Mouse (Mus musculus): Measurements from ENCODE around the gene Agap1. TPM values are rescaled to one million over a fixed set of nuclear protein-coding genes. Genes with fewer than 3 reads are reported as not detected.

Agap1 gene
- total RNA-seq, 2 experiments from 2014 or later, result 83.4 to 86.1 TPM

- no peak for DNase-seq (ENCODE audit: low spot score in 2 of 2)
Measured at GRCm38 (mm10) chr1:89574941-89575890, 120.6 kb downstream of the Agap1 start.

GRCm38 (mm10) chr1:89576174-89576890, 121.7 kb downstream of the Agap1 start:
- DNase-seq (ENCODE audit: low spot score in 2 of 2), result no peak

GRCm38 (mm10) chr1:89576985-89577384, 122.4 kb downstream of the Agap1 start:
- peak in 1 of 2 experiments; percentile 39 for DNase-seq (ENCODE audit: low spot score in 2 of 2)

GRCm38 (mm10) chr1:89580031-89580998, 125.7 kb downstream of the Agap1 start:
- DNase-seq (ENCODE audit: low spot score in 2 of 2), result peak; percentile 78 to 85

- peak; percentile 57 to 76 for DNase-seq (ENCODE audit: low spot score in 2 of 2)
Measured at GRCm38 (mm10) chr1:89580999-89581765, 126.6 kb downstream of the Agap1 start.

- DNase-seq (ENCODE audit: low spot score in 2 of 2), result no peak
Measured at GRCm38 (mm10) chr1:89581766-89582125, 127.1 kb downstream of the Agap1 start.

- no peak for DNase-seq (ENCODE audit: low spot score in 2 of 2)
Measured at GRCm38 (mm10) chr1:89583369-89583768, 128.8 kb downstream of the Agap1 start.

- no peak for DNase-seq (ENCODE audit: low spot score in 2 of 2)
Measured at GRCm38 (mm10) chr1:89586991-89587683, 132.5 kb downstream of the Agap1 start.

GRCm38 (mm10) chr1:89588154-89588553, 133.5 kb downstream of the Agap1 start:
- no peak for DNase-seq (ENCODE audit: low spot score in 2 of 2)

GRCm38 (mm10) chr1:89590994-89591393, 136.4 kb downstream of the Agap1 start:
- DNase-seq (ENCODE audit: low spot score in 2 of 2), result no peak

- DNase-seq (ENCODE audit: low spot score in 2 of 2), result no peak
Measured at GRCm38 (mm10) chr1:89593219-89593618, 138.6 kb downstream of the Agap1 start.

- no peak for DNase-seq (ENCODE audit: low spot score in 2 of 2)
Measured at GRCm38 (mm10) chr1:89594999-89595398, 140.4 kb downstream of the Agap1 start.

GRCm38 (mm10) chr1:89595421-89595820, 140.8 kb downstream of the Agap1 start:
- no peak for DNase-seq (ENCODE audit: low spot score in 2 of 2)

GRCm38 (mm10) chr1:89596223-89596622, 141.6 kb downstream of the Agap1 start:
- DNase-seq (ENCODE audit: low spot score in 2 of 2), result no peak

GRCm38 (mm10) chr1:89598906-89599305, 144.3 kb downstream of the Agap1 start:
- no peak for DNase-seq (ENCODE audit: low spot score in 2 of 2)

- no peak for DNase-seq (ENCODE audit: low spot score in 2 of 2)
Measured at GRCm38 (mm10) chr1:89599983-89600741, 145.6 kb downstream of the Agap1 start.

- no peak for DNase-seq (ENCODE audit: low spot score in 2 of 2)
Measured at GRCm38 (mm10) chr1:89601349-89601748, 146.7 kb downstream of the Agap1 start.

GRCm38 (mm10) chr1:89602879-89603278, 148.3 kb downstream of the Agap1 start:
- no peak for DNase-seq (ENCODE audit: low spot score in 2 of 2)

GRCm38 (mm10) chr1:89606612-89607011, 152.0 kb downstream of the Agap1 start:
- DNase-seq (ENCODE audit: low spot score in 2 of 2), result peak; percentile 47 to 67

Data from gastrocnemius, postnatal 4 days (tissue).